ENCODE assay signal across 22 mouse cellular contexts in the genomic region with DNA sequence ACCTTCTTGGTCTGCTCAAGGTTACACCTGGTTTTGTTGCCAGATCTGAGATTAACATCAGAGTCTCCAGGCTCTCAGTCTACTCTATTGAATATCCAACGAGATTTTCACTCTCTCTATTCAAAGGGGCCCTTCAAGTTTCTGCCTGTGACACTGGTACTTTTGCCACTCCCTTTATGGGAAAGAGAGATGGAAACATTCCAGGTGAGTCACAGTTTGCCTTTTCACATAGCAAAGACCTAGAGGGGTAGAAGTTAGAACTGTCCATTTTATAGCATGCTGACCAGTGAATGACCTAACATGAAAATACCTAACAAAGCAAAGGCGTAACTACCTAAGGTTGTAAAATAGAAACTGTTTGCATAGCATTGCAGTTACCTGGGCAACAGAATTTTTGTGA.
"Had no signal": no experiment of that assay in that cellular context is flagged by ENCODE, and none has a peak within 500 bp of the region (broad histone marks: within the 10 kb centered on the region; RNA-seq: fewer than 3 reads in every experiment).

No protein-coding gene starts in this region.

- H3K9me3 ChIP-seq: kidney, embryonic 15.5 days; limb, embryonic 12.5 days; limb, embryonic 15.5 days; lung, embryonic 15.5 days; megakaryocyte, embryonic 14.5 days; midbrain, embryonic 10.5 days; midbrain, embryonic 13.5 days had no signal

- H3K9ac ChIP-seq: kidney, embryonic 15.5 days; limb, embryonic 12.5 days; limb, embryonic 15.5 days; liver, embryonic 14.5 days; liver, postnatal 0 days; lung, embryonic 15.5 days; midbrain, embryonic 13.5 days had no signal

- H3K27ac ChIP-seq: kidney, embryonic 15.5 days; left cerebral cortex, adult 2 months; limb, embryonic 12.5 days; limb, embryonic 15.5 days; liver, embryonic 14.5 days; lung, embryonic 15.5 days; midbrain, embryonic 10.5 days; midbrain, embryonic 13.5 days had no signal

- H3K4me2 ChIP-seq: kidney, embryonic 15.5 days; limb, embryonic 12.5 days; limb, embryonic 15.5 days; liver, embryonic 11.5 days; lung, embryonic 15.5 days; midbrain, embryonic 13.5 days had no signal

- H3K4me1 ChIP-seq: kidney, embryonic 15.5 days; limb, embryonic 12.5 days; limb, embryonic 15.5 days; lung, embryonic 15.5 days; megakaryocyte, embryonic 14.5 days; midbrain, embryonic 10.5 days; midbrain, embryonic 13.5 days had no signal

- DNase-seq: kidney, adult 11 months; kidney, adult 8-10 months; kidney, postnatal 10 days; kidney, postnatal 36 days; layer of hippocampus, postnatal 36 days; left cerebral cortex, postnatal 4 days; liver, postnatal 0 days; lung, postnatal 36 days; thymus, adult 18-20 months; thymus, postnatal 36 days had no signal

- H3K36me3 ChIP-seq: kidney, embryonic 15.5 days; limb, embryonic 12.5 days; limb, embryonic 15.5 days; lung, embryonic 15.5 days; midbrain, embryonic 10.5 days; midbrain, embryonic 13.5 days had no signal

- ATAC-seq: liver, postnatal 0 days; midbrain, embryonic 13.5 days; midbrain, embryonic 16.5 days had no signal

- H3K4me3 ChIP-seq: kidney, embryonic 15.5 days; left cerebral cortex, adult 2 months; limb, embryonic 12.5 days; limb, embryonic 15.5 days; lung, embryonic 15.5 days; megakaryocyte, embryonic 14.5 days; midbrain, embryonic 10.5 days; midbrain, embryonic 13.5 days; myocyte had no signal

- H3K27me3 ChIP-seq: kidney, embryonic 15.5 days; limb, embryonic 12.5 days; limb, embryonic 15.5 days; lung, embryonic 15.5 days; megakaryocyte, embryonic 14.5 days; midbrain, embryonic 13.5 days had no signal
